Mouse (Mus musculus) ES-Bruce4 (cell line): ENCODE measurements around the gene Adgre5. TPM values are rescaled to one million over a fixed set of nuclear protein-coding genes. Genes with fewer than 3 reads are reported as not detected.

Experiments
- H3K27ac ChIP-seq: 2 replicates; pipeline ENCODE4 v1.5.1; 2012; ENCODE audit warnings: low read length, inconsistent platforms; ENCODE audit not compliant: insufficient read depth
- H3K27me3 ChIP-seq: 2 replicates; pipeline ENCODE4 v1.6.1; 2012; ENCODE audit warnings: mild to moderate bottlenecking, low read length, inconsistent platforms; ENCODE audit not compliant: control insufficient read depth, poor library complexity, insufficient read depth, severe bottlenecking
- H3K36me3 ChIP-seq: 2 replicates; pipeline ENCODE4 v1.6.1; 2012; ENCODE audit warnings: inconsistent platforms, mild to moderate bottlenecking, low read length, moderate library complexity; ENCODE audit not compliant: control insufficient read depth, poor library complexity, insufficient read depth, severe bottlenecking
- H3K4me1 ChIP-seq: one replicate; pipeline ENCODE4 v1.8.1; 2011; ENCODE audit warnings: low read length; ENCODE audit not compliant: control insufficient read depth, insufficient read depth
- H3K4me3 ChIP-seq: 2 replicates; pipeline ENCODE4 v1.5.1; 2011; ENCODE audit warnings: low read depth, mild to moderate bottlenecking, low read length
- H3K9ac ChIP-seq: 2 replicates; pipeline ENCODE4 v1.6.1; 2012; ENCODE audit warnings: low read depth, mild to moderate bottlenecking, inconsistent platforms; ENCODE audit not compliant: poor library complexity, severe bottlenecking
- H3K9me3 ChIP-seq: replicated peaks from 2 replicates; pipeline ENCODE4 v1.6.1; 2012; ENCODE audit warnings: mild to moderate bottlenecking, low read length, inconsistent platforms; ENCODE audit not compliant: control insufficient read depth, poor library complexity, insufficient read depth, severe bottlenecking
- CTCF ChIP-seq: IDR thresholded peaks from one replicate; pipeline ENCODE4 v1.8.1; 2011; ENCODE audit warnings: low read depth, low read length
- EP300 ChIP-seq: IDR thresholded peaks from 2 replicates; pipeline ENCODE4 v1.6.1; 2011; ENCODE audit warnings: low read depth, low read length; ENCODE audit not compliant: insufficient read depth
- POLR2A ChIP-seq: IDR thresholded peaks from one replicate; pipeline ENCODE4 v1.8.1; 2011; ENCODE audit warnings: low read length; ENCODE audit not compliant: insufficient read depth
- polyA plus RNA-seq: library from polyadenylated mRNA; stranded (reverse); fragments of >200 nt; gene quantifications from 2 replicates; pipeline ENCODE4 v1.2.4, GENCODE M21; 2011; ENCODE audit warnings: low read depth; ENCODE audit not compliant: missing spikeins, insufficient read depth, insufficient read length

The Adgre5 gene
- polyA plus RNA-seq, 1 experiment, result 17.5 TPM

DNA sequence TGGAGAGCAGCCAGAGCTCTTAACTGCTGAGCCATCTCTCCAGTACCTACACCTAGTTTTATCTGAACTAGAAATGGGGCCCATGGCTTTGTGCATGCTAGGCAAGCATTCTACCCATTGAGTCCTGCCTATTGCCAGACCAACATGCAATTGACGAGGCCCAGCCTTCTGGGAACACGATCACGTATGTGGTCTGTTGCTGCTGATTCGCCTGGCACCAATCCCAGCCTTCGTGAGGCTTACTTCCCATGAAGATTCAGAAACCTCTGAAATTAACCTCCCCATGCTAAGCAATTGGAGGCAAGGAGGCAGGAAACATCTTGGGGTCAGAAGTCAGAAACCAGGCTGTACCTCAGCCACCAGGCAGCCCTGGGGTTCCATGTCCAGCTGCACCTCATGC lies 60.5 kb downstream of the Adgre5 start:
- Histone ChIP-seq H3K9me3 (no peaks in the 10 kb centered on the region), H3K4me1 (no peaks in the 10 kb centered on the region), H3K27me3 (no peaks in the 10 kb centered on the region), H3K27ac (no peak overlapping the region), H3K4me3 (no peak overlapping the region), H3K36me3 (no peaks in the 10 kb centered on the region), H3K9ac (no peak overlapping the region)
- no peak for TF ChIP-seq CTCF
- TF ChIP-seq EP300, result no peak
- TF ChIP-seq POLR2A, result no peak

DNA sequence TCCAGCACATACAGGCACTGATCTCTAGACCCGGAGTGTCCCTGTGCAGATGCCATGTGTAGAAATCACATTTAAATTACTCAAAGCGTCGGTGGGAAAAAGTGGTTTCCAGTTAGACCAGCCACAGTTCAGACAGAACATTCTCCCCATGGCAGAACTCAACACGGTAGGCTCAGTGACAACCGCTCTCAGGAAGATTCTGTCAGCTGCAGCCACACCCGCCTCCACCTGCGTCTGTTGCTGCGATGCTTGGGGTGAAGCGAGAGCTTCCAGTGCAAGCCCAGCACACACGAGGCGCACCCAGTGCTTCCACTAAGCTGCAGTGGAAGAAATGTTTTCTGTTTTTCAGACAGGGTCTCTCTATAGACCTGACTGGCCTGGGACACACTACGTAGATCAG lies 61.3 kb downstream of the Adgre5 start:
- H3K9me3 ChIP-seq, result no peaks in the 10 kb centered on the region
- H3K36me3 ChIP-seq, result no peaks in the 10 kb centered on the region
- TF ChIP-seq POLR2A (no peak), CTCF (no peak), EP300 (no peak)
- H3K4me1 ChIP-seq, result no peaks in the 10 kb centered on the region
- H3K9ac ChIP-seq, result no peak overlapping the region
- no peaks in the 10 kb centered on the region for H3K27me3 ChIP-seq
- H3K27ac ChIP-seq, result no peak overlapping the region
- no peak overlapping the region for H3K4me3 ChIP-seq

DNA sequence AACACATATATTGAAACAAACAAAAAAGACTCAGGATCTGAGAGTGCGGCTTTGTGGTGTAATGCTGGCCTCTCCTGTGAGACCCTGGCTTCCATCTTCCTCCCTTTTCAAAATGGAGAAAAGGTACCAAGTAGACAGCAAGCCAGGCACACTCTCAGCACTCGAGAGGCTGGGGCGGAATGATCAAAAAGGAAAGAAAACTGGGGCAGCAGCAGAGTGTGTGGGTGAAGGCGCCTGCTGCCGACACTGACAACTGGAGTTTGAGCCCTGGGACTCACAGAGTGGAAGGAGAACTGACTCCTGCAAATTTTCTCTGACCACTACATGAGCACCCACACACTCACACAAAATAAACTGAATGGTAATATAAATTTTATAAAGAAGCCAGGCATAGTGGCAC lies 66.6 kb downstream of the Adgre5 start:
- H3K9ac ChIP-seq, result no peak overlapping the region
- no peaks in the 10 kb centered on the region for H3K4me1 ChIP-seq
- H3K4me3 ChIP-seq, result no peak overlapping the region
- TF ChIP-seq CTCF (no peak), EP300 (no peak), POLR2A (no peak)
- H3K36me3 ChIP-seq, result no peaks in the 10 kb centered on the region
- H3K27me3 ChIP-seq, result no peaks in the 10 kb centered on the region
- no peak overlapping the region for H3K27ac ChIP-seq
- no peaks in the 10 kb centered on the region for H3K9me3 ChIP-seq

Other genes starting within 250 kb of the Adgre5 start
- 0.24 TPM in 1 of 2 replicates, not detected in the other for gene Olfr370, start 205.5 kb downstream of the Adgre5 start, polyA plus RNA-seq
- 102 and 121 TPM in 2 replicates for gene Ndufb7, start 174.7 kb downstream of the Adgre5 start, polyA plus RNA-seq
- 310 and 347 TPM in 2 replicates for gene Tecr, start 133.4 kb downstream of the Adgre5 start, polyA plus RNA-seq
- 28.2 and 32.2 TPM in 2 replicates for gene Dnajb1, start 133.1 kb downstream of the Adgre5 start, polyA plus RNA-seq
- gene Gipc1, start 88.6 kb downstream of the Adgre5 start, polyA plus RNA-seq, result 42.5 and 43.7 TPM in 2 replicates
- 0.58 TPM in 1 of 2 replicates, not detected in the other for gene Ptger1, start 74.6 kb downstream of the Adgre5 start, polyA plus RNA-seq
- 19.9 and 20.2 TPM in 2 replicates for gene Pkn1, start 42.1 kb downstream of the Adgre5 start, polyA plus RNA-seq
- 117 and 121 TPM in 2 replicates for gene Ddx39, start 26.1 kb downstream of the Adgre5 start, polyA plus RNA-seq
- 64.0 and 64.7 TPM in 2 replicates for gene Adgrl1, start 158.8 kb upstream of the Adgre5 start, polyA plus RNA-seq
- 0.47 and 0.78 TPM in 2 replicates for gene Gm10644, start 213.9 kb upstream of the Adgre5 start, polyA plus RNA-seq
- gene Asf1b, start 214.2 kb upstream of the Adgre5 start, polyA plus RNA-seq, result 26.3 and 29.3 TPM in 2 replicates
- gene Prkaca, start 231.7 kb upstream of the Adgre5 start, polyA plus RNA-seq, result 51.8 and 54.1 TPM in 2 replicates